Mouse (Mus musculus): ENCODE measurements around the gene Defb9. TPM values are rescaled to one million over a fixed set of nuclear protein-coding genes. Genes with fewer than 3 reads are reported as not detected.
"Not testable (repeated sequence)": the region's sequence is repeated elsewhere in the genome, so short reads cannot be mapped to it uniquely, and the experiment has no call there.

Gene Defb9
- not detected in 2 replicates for polyA plus RNA-seq (2014; fragmentation: Nextera tagmentation; extraction: Ambion mirVana)

DNA sequence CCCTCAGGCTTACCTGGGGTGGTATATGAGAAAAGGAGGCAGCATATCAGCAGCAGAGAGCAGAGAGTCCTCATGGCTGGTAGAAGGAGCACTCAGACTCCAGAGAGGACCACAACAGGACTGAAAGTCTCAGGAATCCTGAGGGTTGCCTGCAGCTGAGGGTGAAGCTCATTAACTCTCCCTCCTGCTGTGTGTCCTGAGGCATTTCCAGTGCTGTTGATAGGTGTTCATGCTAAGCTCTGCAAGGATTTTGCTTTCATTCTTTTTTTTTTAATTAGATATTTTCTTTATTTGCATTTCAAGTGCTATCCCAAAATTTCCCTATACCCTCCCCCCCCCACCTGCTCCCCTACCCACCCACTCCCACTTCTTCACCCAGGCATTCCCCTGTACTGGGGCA, at the start of gene Defb9:
Gene Defb9, minus strand, starts transcription at position 101 of the 400 bp plus-strand sequence.
- not testable (repeated sequence) for H3K27ac ChIP-seq (replicated peaks; ENCODE audit: low read depth, low read length); ATAC-seq (ENCODE audit: insufficient number of reproducible peaks, low FRiP score, low TSS enrichment, low read depth); DNase-seq (ENCODE audit: low spot score); H3K4me3 ChIP-seq (ENCODE audit: low read depth, low read length); H3K27me3 ChIP-seq (ENCODE audit: control insufficient read depth, insufficient read depth, low read length); H3K36me3 ChIP-seq (ENCODE audit: control insufficient read depth, insufficient read depth, low read length); H3K9ac ChIP-seq (ENCODE audit: low read length); H3K4me1 ChIP-seq (ENCODE audit: control insufficient read depth, insufficient read depth, low read length); H3K9me3 ChIP-seq (ENCODE audit: control insufficient read depth, low read length); H3K4me2 ChIP-seq (ENCODE audit: low read depth, severe bottlenecking)

GRCm38 (mm10) chr8:21932610-21933009, 47.4 kb upstream of the Defb9 start, which contains the start of gene Defb15:
Gene Defb15, minus strand, starts transcription at chr8:21932710.
- WGBS: 87% methylated on average over 6 of the region's 6 CpGs
- no peak within 1 kb of the TSS for H3K27ac ChIP-seq (replicated peaks; ENCODE audit: low read depth, low read length)
- no peaks in the 10 kb centered on the region for H3K9me3 ChIP-seq (ENCODE audit: control insufficient read depth, low read length)
- no peak for DNase-seq (ENCODE audit: low spot score)
- no peaks in the 10 kb centered on the region for H3K27me3 ChIP-seq (ENCODE audit: control insufficient read depth, insufficient read depth, low read length)
- no peaks in the 10 kb centered on the region for H3K4me1 ChIP-seq (ENCODE audit: control insufficient read depth, insufficient read depth, low read length)
- no peak for ATAC-seq (ENCODE audit: insufficient number of reproducible peaks, low FRiP score, low TSS enrichment, low read depth)
- no peak within 1 kb of the TSS for H3K4me3 ChIP-seq (ENCODE audit: low read depth, low read length)
- H3K9ac ChIP-seq (ENCODE audit: low read length): no peak within 1 kb of the TSS
- no peak within 1 kb of the TSS for H3K4me2 ChIP-seq (ENCODE audit: low read depth, severe bottlenecking)
- no peaks in the 10 kb centered on the region for H3K36me3 ChIP-seq (ENCODE audit: control insufficient read depth, insufficient read depth, low read length)

GRCm38 (mm10) chr8:21930754-21931153, 45.5 kb upstream of the Defb9 start:
- H3K9me3 ChIP-seq (ENCODE audit: control insufficient read depth, low read length); H3K4me3 ChIP-seq (ENCODE audit: low read depth, low read length); H3K9ac ChIP-seq (ENCODE audit: low read length); H3K27ac ChIP-seq (replicated peaks; ENCODE audit: low read depth, low read length); H3K4me2 ChIP-seq (ENCODE audit: low read depth, severe bottlenecking); DNase-seq (ENCODE audit: low spot score); ATAC-seq (ENCODE audit: insufficient number of reproducible peaks, low FRiP score, low TSS enrichment, low read depth); H3K4me1 ChIP-seq (ENCODE audit: control insufficient read depth, insufficient read depth, low read length); H3K36me3 ChIP-seq (ENCODE audit: control insufficient read depth, insufficient read depth, low read length); H3K27me3 ChIP-seq (ENCODE audit: control insufficient read depth, insufficient read depth, low read length): not testable (repeated sequence)
- 86% methylated on average over 3 of the region's 3 CpGs for WGBS

GRCm38 (mm10) chr8:21915625-21916024, 30.4 kb upstream of the Defb9 start:
- H3K36me3 ChIP-seq (ENCODE audit: control insufficient read depth, insufficient read depth, low read length): no peaks in the 10 kb centered on the region
- no peak overlapping the region for H3K27ac ChIP-seq (replicated peaks; ENCODE audit: low read depth, low read length)
- WGBS: 86% methylated on average over 3 of the region's 3 CpGs
- H3K4me1 ChIP-seq (ENCODE audit: control insufficient read depth, insufficient read depth, low read length): no peaks in the 10 kb centered on the region
- no peaks in the 10 kb centered on the region for H3K27me3 ChIP-seq (ENCODE audit: control insufficient read depth, insufficient read depth, low read length)
- no peak overlapping the region for H3K4me2 ChIP-seq (ENCODE audit: low read depth, severe bottlenecking)
- DNase-seq (ENCODE audit: low spot score) (no peak), ATAC-seq (ENCODE audit: insufficient number of reproducible peaks, low FRiP score, low TSS enrichment, low read depth) (no peak)
- no peak overlapping the region for H3K9ac ChIP-seq (ENCODE audit: low read length)
- no peaks in the 10 kb centered on the region for H3K9me3 ChIP-seq (ENCODE audit: control insufficient read depth, low read length)
- no peak overlapping the region for H3K4me3 ChIP-seq (ENCODE audit: low read depth, low read length)

GRCm38 (mm10) chr8:21912554-21912953, 27.3 kb upstream of the Defb9 start:
- no peak for ATAC-seq (ENCODE audit: insufficient number of reproducible peaks, low FRiP score, low TSS enrichment, low read depth)
- Histone ChIP-seq H3K9me3 (ENCODE audit: control insufficient read depth, low read length) (no peaks in the 10 kb centered on the region), H3K27ac (replicated peaks; ENCODE audit: low read depth, low read length) (no peak overlapping the region), H3K27me3 (ENCODE audit: control insufficient read depth, insufficient read depth, low read length) (no peaks in the 10 kb centered on the region), H3K9ac (ENCODE audit: low read length) (no peak overlapping the region), H3K4me2 (ENCODE audit: low read depth, severe bottlenecking) (no peak overlapping the region), H3K36me3 (ENCODE audit: control insufficient read depth, insufficient read depth, low read length) (no peaks in the 10 kb centered on the region), H3K4me3 (ENCODE audit: low read depth, low read length) (no peak overlapping the region), H3K4me1 (ENCODE audit: control insufficient read depth, insufficient read depth, low read length) (no peaks in the 10 kb centered on the region)
- no peak for DNase-seq (ENCODE audit: low spot score)
- WGBS: 29% methylated on average over 2 of the region's 2 CpGs

DNA sequence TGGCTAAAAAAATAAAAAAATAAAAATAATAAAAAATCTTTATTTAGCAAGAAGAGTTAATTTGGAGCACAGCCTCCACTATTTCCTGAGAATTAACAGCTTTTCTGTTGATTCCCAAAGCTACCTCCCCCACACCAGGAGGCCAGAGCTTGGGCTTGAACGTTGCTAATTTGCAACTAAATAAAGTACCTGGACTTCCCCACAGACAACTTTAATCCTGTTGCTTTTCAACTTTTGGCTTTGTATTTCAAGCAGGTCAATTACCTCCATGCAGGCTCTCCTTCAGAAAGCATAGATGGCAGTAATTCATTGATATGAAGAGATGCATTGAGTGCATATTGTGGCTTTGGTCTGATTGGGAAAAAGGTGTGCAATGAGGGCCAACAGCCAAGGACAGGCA, 26.7 kb upstream of the Defb9 start:
- no peaks in the 10 kb centered on the region for H3K4me1 ChIP-seq (ENCODE audit: control insufficient read depth, insufficient read depth, low read length)
- ATAC-seq (ENCODE audit: insufficient number of reproducible peaks, low FRiP score, low TSS enrichment, low read depth): no peak
- no peak for DNase-seq (ENCODE audit: low spot score)
- H3K36me3 ChIP-seq (ENCODE audit: control insufficient read depth, insufficient read depth, low read length): no peaks in the 10 kb centered on the region
- H3K4me2 ChIP-seq (ENCODE audit: low read depth, severe bottlenecking): no peak overlapping the region
- no peak overlapping the region for H3K27ac ChIP-seq (replicated peaks; ENCODE audit: low read depth, low read length)
- WGBS: 7% methylated on average over 1 of the region's 1 CpGs
- no peak overlapping the region for H3K4me3 ChIP-seq (ENCODE audit: low read depth, low read length)
- no peaks in the 10 kb centered on the region for H3K9me3 ChIP-seq (ENCODE audit: control insufficient read depth, low read length)
- no peaks in the 10 kb centered on the region for H3K27me3 ChIP-seq (ENCODE audit: control insufficient read depth, insufficient read depth, low read length)
- no peak overlapping the region for H3K9ac ChIP-seq (ENCODE audit: low read length)

DNA sequence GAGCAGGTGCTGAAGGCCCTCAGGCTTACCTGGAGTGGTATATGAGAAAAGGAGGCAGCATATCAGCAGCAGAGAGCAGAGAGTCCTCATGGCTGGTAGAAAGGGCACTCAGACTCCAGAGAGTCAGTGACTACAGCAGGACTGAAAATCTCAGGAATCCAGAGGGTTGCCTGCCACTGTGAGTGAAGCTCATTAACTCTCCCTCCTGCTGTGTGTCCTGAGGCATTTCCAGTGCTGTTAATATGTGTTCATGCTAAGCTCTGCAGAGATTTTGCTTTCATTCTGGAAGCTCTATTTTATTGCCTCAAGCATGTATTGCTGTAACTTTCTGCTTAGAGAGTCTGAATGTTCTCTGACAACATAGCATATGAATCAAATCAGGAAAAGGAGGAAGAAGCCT, 21.1 kb upstream of the Defb9 start, which contains the start of gene Defb11:
Gene Defb11, minus strand, starts transcription at position 123 of the 400 bp plus-strand sequence.
- not testable (repeated sequence) for H3K27me3 ChIP-seq (ENCODE audit: control insufficient read depth, insufficient read depth, low read length); H3K9me3 ChIP-seq (ENCODE audit: control insufficient read depth, low read length); H3K27ac ChIP-seq (replicated peaks; ENCODE audit: low read depth, low read length); H3K9ac ChIP-seq (ENCODE audit: low read length); H3K4me3 ChIP-seq (ENCODE audit: low read depth, low read length); H3K4me1 ChIP-seq (ENCODE audit: control insufficient read depth, insufficient read depth, low read length); H3K36me3 ChIP-seq (ENCODE audit: control insufficient read depth, insufficient read depth, low read length); H3K4me2 ChIP-seq (ENCODE audit: low read depth, severe bottlenecking)
- ATAC-seq (ENCODE audit: insufficient number of reproducible peaks, low FRiP score, low TSS enrichment, low read depth) (peak; percentile 31; the same call in 1 of the 2 replicates), DNase-seq (ENCODE audit: low spot score) (peak; percentile 66)

GRCm38 (mm10) chr8:21858586-21858985, 26.6 kb downstream of the Defb9 start, which contains the start of gene Defb10:
Gene Defb10, plus strand, starts transcription at chr8:21858901.
- not testable (repeated sequence) for ATAC-seq (ENCODE audit: insufficient number of reproducible peaks, low FRiP score, low TSS enrichment, low read depth); H3K36me3 ChIP-seq (ENCODE audit: control insufficient read depth, insufficient read depth, low read length)
- 61% methylated on average over 1 of the region's 1 CpGs for WGBS

More at GRCm38 (mm10) chr8:21858586-21858985, 26.6 kb downstream of the Defb9 start, which contains the start of gene Defb10:
- H3K27me3 ChIP-seq (ENCODE audit: control insufficient read depth, insufficient read depth, low read length); H3K4me3 ChIP-seq (ENCODE audit: low read depth, low read length); H3K4me2 ChIP-seq (ENCODE audit: low read depth, severe bottlenecking); H3K4me1 ChIP-seq (ENCODE audit: control insufficient read depth, insufficient read depth, low read length); H3K9me3 ChIP-seq (ENCODE audit: control insufficient read depth, low read length); H3K27ac ChIP-seq (replicated peaks; ENCODE audit: low read depth, low read length); DNase-seq (ENCODE audit: low spot score); H3K9ac ChIP-seq (ENCODE audit: low read length): not testable (repeated sequence)

Measured in limb, embryonic 11.5 days (tissue).